Mouse (Mus musculus) T-cell, adult 66 days (primary cell): Measurements from ENCODE around the gene 1700034I23Rik. TPM values are rescaled to one million over a fixed set of nuclear protein-coding genes. Genes with fewer than 3 reads are reported as not detected.

Source experiments
- total RNA-seq, 2 experiments: library from RNA; stranded (reverse); gene quantifications; 3 replicates in 1 of 2; 4 replicates in 1 of 2; pipeline ENCODE4 v1.2.4; 2023

The 1700034I23Rik gene
- not detected for total RNA-seq

GRCm38 (mm10) chr3:40902443-40902842 is at the start of gene 1700034I23Rik:
1700034I23Rik (minus strand) TSS chr3:40902543.

GRCm38 (mm10) chr3:40949170-40949902 is 47.0 kb upstream of the 1700034I23Rik start, which contains the start of gene Larp1b:
Larp1b (plus strand) TSS chr3:40949828.

Other genes starting within 250 kb of the 1700034I23Rik start
- not detected for gene Slc25a31, start 193.7 kb downstream of the 1700034I23Rik start, total RNA-seq
- gene Hspa4l, start 158.0 kb downstream of the 1700034I23Rik start, total RNA-seq = 10 to 100 TPM; 23.0 to 29.7 TPM
- gene Plk4, start 102.5 kb downstream of the 1700034I23Rik start, total RNA-seq = 10 to 100 TPM; 26.5 to 30.7 TPM
- 10 to 100 TPM; 13.8 to 15.9 TPM for gene Mfsd8, start 55.7 kb downstream of the 1700034I23Rik start, total RNA-seq
- gene Abhd18, start 55.6 kb downstream of the 1700034I23Rik start, total RNA-seq = 10 to 100 TPM; 12.7 to 13.5 TPM
- gene Larp1b, start 47.3 kb upstream of the 1700034I23Rik start, total RNA-seq = 10 to 100 TPM; 19.4 to 22.8 TPM
- 10 to 100 TPM; 27.4 to 29.3 TPM for gene Pgrmc2, start 180.5 kb upstream of the 1700034I23Rik start, total RNA-seq